22 mouse cellular contexts compared by ENCODE assay signal in genomic region chr19:46463446-46463845, GRCm38 (mm10). TPM values are rescaled to one million over a fixed set of nuclear protein-coding genes. Genes with fewer than 3 reads are reported as not detected.
A peak's percentile ranks its signal among the peaks of the same experiment; 100 is the strongest.
DNase-seq lines count a peak whose midpoint lies in the region; ATAC-seq and TF ChIP-seq lines count a peak whose summit lies in the region.
"Had no signal": no experiment of that assay in that cellular context is flagged by ENCODE, and none has a peak within 500 bp of the region (broad histone marks: within the 10 kb centered on the region; RNA-seq: fewer than 3 reads in every experiment).

No protein-coding gene starts in this region.

- H3K4me3 ChIP-seq in intestine, postnatal 0 days (ENCODE audit: low read depth, low read length): no peak overlapping the region
- H3K4me3 ChIP-seq in intestine, embryonic 16.5 days (ENCODE audit: low read length): no peak overlapping the region
- no peak overlapping the region for H3K4me3 ChIP-seq in stomach, postnatal 0 days (ENCODE audit: low read depth, low read length)
- no peak overlapping the region for H3K4me3 ChIP-seq in heart, embryonic 11.5 days (ENCODE audit: low read depth, low read length)
- H3K4me3 ChIP-seq: embryonic facial prominence, embryonic 15.5 days; erythroblast, embryonic 14.5 days; forebrain, embryonic 15.5 days; heart, adult 2 months; heart, embryonic 12.5 days; hindbrain, embryonic 10.5 days had no signal

- DNase-seq in A20 (ENCODE audit: low read depth, low spot score): peak; percentile 19
- DNase-seq in ES-CJ7 (ENCODE audit: low read depth, low spot score): peak; percentile 33
- no peak for DNase-seq in stomach, postnatal 0 days (ENCODE audit: low spot score)
- DNase-seq: adrenal gland, adult 8-10 months; adrenal gland, postnatal 36 days; cerebellum, adult 11 months; cerebellum, adult 8-10 months; cerebellum, postnatal 14 days; embryo, embryonic 11 days; gastrocnemius, postnatal 14 days; heart, adult 2 months had no signal

- no peaks in the 10 kb centered on the region for H3K27me3 ChIP-seq in intestine, postnatal 0 days (replicated peaks; ENCODE audit: control insufficient read depth, insufficient read depth, low read length)
- H3K27me3 ChIP-seq in intestine, embryonic 16.5 days (replicated peaks; ENCODE audit: control insufficient read depth, insufficient read depth, low read length): no peaks in the 10 kb centered on the region
- no peaks in the 10 kb centered on the region for H3K27me3 ChIP-seq in stomach, postnatal 0 days (ENCODE audit: control insufficient read depth, insufficient read depth, low read length)
- H3K27me3 ChIP-seq in heart, embryonic 11.5 days (ENCODE audit: control insufficient read depth, insufficient read depth, low read length): no peaks in the 10 kb centered on the region
- H3K27me3 ChIP-seq: embryonic facial prominence, embryonic 15.5 days; forebrain, embryonic 15.5 days; heart, embryonic 12.5 days; Patski had no signal

- H3K27ac ChIP-seq in intestine, postnatal 0 days (ENCODE audit: low read depth, low read length): peak overlapping the region; percentile 21; the same call in 1 of the 2 replicates
- H3K27ac ChIP-seq in intestine, embryonic 16.5 days (ENCODE audit: low read length): no peak overlapping the region
- no peak overlapping the region for H3K27ac ChIP-seq in stomach, postnatal 0 days (replicated peaks)
- H3K27ac ChIP-seq in heart, embryonic 11.5 days (ENCODE audit: low read depth, low read length): no peak overlapping the region
- H3K27ac ChIP-seq: embryonic facial prominence, embryonic 15.5 days; forebrain, embryonic 15.5 days; heart, adult 2 months; hindbrain, embryonic 10.5 days; hindbrain, embryonic 14.5 days had no signal

- no peak for ATAC-seq in intestine, postnatal 0 days
- no peak for ATAC-seq in intestine, embryonic 16.5 days
- ATAC-seq in stomach, postnatal 0 days (ENCODE audit: low FRiP score, low TSS enrichment): no peak
- ATAC-seq in erythroid progenitor cell, adult 5-6 weeks (replicated peaks; ENCODE audit: low FRiP score, poor library complexity, severe bottlenecking): no peak
- ATAC-seq in heart, embryonic 11.5 days (replicated peaks; ENCODE audit: insufficient number of reproducible peaks, low FRiP score, low TSS enrichment): no peak
- ATAC-seq: forebrain, embryonic 15.5 days; Patski had no signal

- WGBS in intestine, postnatal 0 days: 97% methylated on average over 4 of the region's 4 CpGs
- WGBS in intestine, embryonic 16.5 days: 91% methylated on average over 4 of the region's 4 CpGs
- 98% methylated on average over 4 of the region's 4 CpGs for WGBS in stomach, postnatal 0 days
- 98% methylated on average over 4 of the region's 4 CpGs for WGBS in heart, embryonic 11.5 days (ENCODE audit: insufficient replicate concordance)

- no peak for TF ChIP-seq EP300 in stomach, postnatal 0 days (optimal IDR thresholded peaks at IDR 0.05)

- H3K36me3 ChIP-seq in intestine, postnatal 0 days (ENCODE audit: control insufficient read depth, insufficient read depth): peaks cover 8% of the 10 kb centered on the region
- peaks cover 2% of the 10 kb centered on the region; the same call in 1 of the 2 replicates for H3K36me3 ChIP-seq in intestine, embryonic 16.5 days (ENCODE audit: control insufficient read depth, insufficient read depth, low read length)
- H3K36me3 ChIP-seq in stomach, postnatal 0 days (ENCODE audit: control insufficient read depth, insufficient read depth, low read length): 0 out of 2 replicates have a peak, but pooled peaks cover 5% of the 10 kb centered on the region
- H3K36me3 ChIP-seq in heart, embryonic 11.5 days (ENCODE audit: control insufficient read depth, insufficient read depth, low read length): peaks cover 7% of the 10 kb centered on the region; the same call in 1 of the 2 replicates

- no peak overlapping the region for H3K4me2 ChIP-seq in intestine, postnatal 0 days (replicated peaks; ENCODE audit: low read depth)
- H3K4me2 ChIP-seq in intestine, embryonic 16.5 days (ENCODE audit: low read depth, low read length): no peak overlapping the region
- no peak overlapping the region for H3K4me2 ChIP-seq in stomach, postnatal 0 days (replicated peaks; ENCODE audit: low read depth)
- H3K4me2 ChIP-seq in heart, embryonic 11.5 days: no peak overlapping the region
- H3K4me2 ChIP-seq: embryonic facial prominence, embryonic 15.5 days; forebrain, embryonic 15.5 days; heart, embryonic 12.5 days; hindbrain, embryonic 14.5 days had no signal

- no peaks in the 10 kb centered on the region for H3K9me3 ChIP-seq in intestine, postnatal 0 days (ENCODE audit: control insufficient read depth)
- no peaks in the 10 kb centered on the region for H3K9me3 ChIP-seq in intestine, embryonic 16.5 days (ENCODE audit: control insufficient read depth, low read length)
- no peaks in the 10 kb centered on the region for H3K9me3 ChIP-seq in stomach, postnatal 0 days (ENCODE audit: control insufficient read depth, low read length)
- no peaks in the 10 kb centered on the region for H3K9me3 ChIP-seq in heart, embryonic 11.5 days (replicated peaks; ENCODE audit: control insufficient read depth, low read length)
- H3K9me3 ChIP-seq: embryonic facial prominence, embryonic 15.5 days; forebrain, embryonic 15.5 days; heart, embryonic 12.5 days; hindbrain, embryonic 10.5 days had no signal

- H3K9ac ChIP-seq in intestine, postnatal 0 days (ENCODE audit: low read depth, low read length): no peak overlapping the region
- H3K9ac ChIP-seq in intestine, embryonic 16.5 days (ENCODE audit: low read depth, low read length): no peak overlapping the region
- H3K9ac ChIP-seq in stomach, postnatal 0 days (ENCODE audit: low read length): no peak overlapping the region
- H3K9ac ChIP-seq in heart, embryonic 11.5 days (ENCODE audit: low read depth, low read length): no peak overlapping the region
- H3K9ac ChIP-seq: embryonic facial prominence, embryonic 15.5 days; forebrain, embryonic 15.5 days; heart, embryonic 12.5 days; hindbrain, embryonic 14.5 days had no signal

- no peaks in the 10 kb centered on the region for H3K4me1 ChIP-seq in intestine, postnatal 0 days (replicated peaks; ENCODE audit: control insufficient read depth, insufficient read depth, low read length)
- H3K4me1 ChIP-seq in intestine, embryonic 16.5 days (ENCODE audit: control insufficient read depth, insufficient read depth, low read length): peaks cover 10% of the 10 kb centered on the region
- no peaks in the 10 kb centered on the region for H3K4me1 ChIP-seq in stomach, postnatal 0 days (replicated peaks; ENCODE audit: control insufficient read depth, insufficient read depth)
- H3K4me1 ChIP-seq in heart, embryonic 11.5 days (ENCODE audit: control insufficient read depth, insufficient read depth, low read length): peaks cover 27% of the 10 kb centered on the region
- H3K4me1 ChIP-seq: embryonic facial prominence, embryonic 15.5 days; forebrain, embryonic 15.5 days had no signal

- peak; percentile 25; the same call in 1 of the 2 replicates for TF ChIP-seq CTCF in intestine, postnatal 0 days (IDR thresholded peaks at IDR 0.05; ENCODE audit: low read depth)
- TF ChIP-seq CTCF in stomach, postnatal 0 days (IDR thresholded peaks at IDR 0.05; ENCODE audit: low read depth): peak; percentile 18; the same call in 1 of the 2 replicates

RNA-seq across cellular contexts. Expression of gene Trim8, which starts 38.1 kb away (rescaled TPM):
- polyA plus RNA-seq in intestine, postnatal 0 days (2015; fragmentation: Nextera tagmentation; extraction: Ambion mirVana): 16.7 and 17.1 TPM in 2 replicates
- 10.1 and 13.7 TPM in 2 replicates for polyA plus RNA-seq in intestine, embryonic 16.5 days (2015; fragmentation: Nextera tagmentation; extraction: Ambion mirVana)
- polyA plus RNA-seq in stomach, postnatal 0 days (2015; fragmentation: Nextera tagmentation; extraction: Ambion mirVana): 15.1 and 16.4 TPM in 2 replicates
- 4.2 and 9.4 TPM in 2 replicates for total RNA-seq in erythroid progenitor cell, adult 5-6 weeks (2015; ENCODE audit: low replicate concordance)
- 5.5 and 7.7 TPM in 2 replicates for total RNA-seq in erythroid progenitor cell, adult 5-6 weeks (2017; ENCODE audit: low replicate concordance)
- 18.0 and 18.6 TPM in 2 replicates for polyA plus RNA-seq in heart, embryonic 11.5 days (2014; fragmentation: Nextera tagmentation; extraction: Ambion mirVana)
